8 mouse cellular contexts compared by ENCODE assay signal in genomic region chr7:27543065-27543464, GRCm38 (mm10). TPM values are rescaled to one million over a fixed set of nuclear protein-coding genes. Genes with fewer than 3 reads are reported as not detected.
DNase-seq lines count a peak whose midpoint lies in the region; ATAC-seq and TF ChIP-seq lines count a peak whose summit lies in the region.

No protein-coding gene starts in this region.

- 37% methylated on average over 6 of the region's 6 CpGs for WGBS in heart, embryonic 13.5 days
- WGBS in hindbrain, embryonic 14.5 days: 47% methylated on average over 6 of the region's 6 CpGs
- WGBS in midbrain, embryonic 13.5 days: 54% methylated on average over 6 of the region's 6 CpGs

- peak overlapping the region; percentile 99 for H3K4me2 ChIP-seq in heart, embryonic 13.5 days
- H3K4me2 ChIP-seq in hindbrain, embryonic 14.5 days (replicated peaks): peak overlapping the region; percentile 96
- H3K4me2 ChIP-seq in midbrain, embryonic 13.5 days (replicated peaks): peak overlapping the region; percentile 74

- no peaks in the 10 kb centered on the region for H3K9me3 ChIP-seq in heart, embryonic 13.5 days
- no peaks in the 10 kb centered on the region for H3K9me3 ChIP-seq in hindbrain, embryonic 14.5 days (ENCODE audit: control insufficient read depth, low read length)
- no peaks in the 10 kb centered on the region for H3K9me3 ChIP-seq in midbrain, embryonic 13.5 days

- no peak for DNase-seq in heart, postnatal 4 days
- no peak for DNase-seq in hindbrain, embryonic 14.5 days (ENCODE audit: low spot score)
- no peak for DNase-seq in spleen, postnatal 10 days (ENCODE audit: low spot score in 2 of 2)
- DNase-seq in left cerebral cortex, adult 11 months (ENCODE audit: low spot score): no peak

- no peaks in the 10 kb centered on the region for H3K27me3 ChIP-seq in heart, embryonic 13.5 days (replicated peaks)
- H3K27me3 ChIP-seq in hindbrain, embryonic 14.5 days (ENCODE audit: control insufficient read depth, insufficient read depth, low read length): no peaks in the 10 kb centered on the region
- no peaks in the 10 kb centered on the region for H3K27me3 ChIP-seq in midbrain, embryonic 13.5 days

- TF ChIP-seq POLR2A in bone marrow macrophage, adult 2 months (IDR thresholded peaks at IDR 0.05; ENCODE audit: borderline replicate concordance, low read depth, low read length): no peak

- no peak for ATAC-seq in heart, embryonic 13.5 days (ENCODE audit: extremely low read depth, insufficient number of reproducible peaks, low FRiP score, low TSS enrichment)
- no peak for ATAC-seq in hindbrain, embryonic 14.5 days (ENCODE audit: low FRiP score)
- peak; percentile 5 for ATAC-seq in midbrain, embryonic 13.5 days
- ATAC-seq in monocyte, adult 5-6 weeks (replicated peaks; ENCODE audit: insufficient number of reproducible peaks, low FRiP score, low TSS enrichment, poor library complexity, severe bottlenecking): no peak

- H3K4me1 ChIP-seq in heart, embryonic 13.5 days: peaks cover 32% of the 10 kb centered on the region
- peaks cover 26% of the 10 kb centered on the region for H3K4me1 ChIP-seq in bone marrow macrophage, adult 2 months (ENCODE audit: control insufficient read depth, insufficient read depth, low read length)
- H3K4me1 ChIP-seq in hindbrain, embryonic 14.5 days (replicated peaks; ENCODE audit: control insufficient read depth, insufficient read depth, low read length): peaks cover 10% of the 10 kb centered on the region
- H3K4me1 ChIP-seq in midbrain, embryonic 13.5 days (replicated peaks): peaks cover 18% of the 10 kb centered on the region

- no peak overlapping the region for H3K27ac ChIP-seq in heart, embryonic 13.5 days (replicated peaks)
- H3K27ac ChIP-seq in bone marrow macrophage, adult 2 months (ENCODE audit: insufficient read depth, low read depth, low read length): peak overlapping the region; percentile 18
- peak overlapping the region; percentile 59 for H3K27ac ChIP-seq in hindbrain, embryonic 14.5 days
- no peak overlapping the region for H3K27ac ChIP-seq in midbrain, embryonic 13.5 days

- H3K9ac ChIP-seq in heart, embryonic 13.5 days: peak overlapping the region; percentile 88
- peak overlapping the region; percentile 82 for H3K9ac ChIP-seq in hindbrain, embryonic 14.5 days
- peak overlapping the region; percentile 76 for H3K9ac ChIP-seq in midbrain, embryonic 13.5 days (replicated peaks)

- TF ChIP-seq CTCF in bone marrow macrophage, adult 2 months (IDR thresholded peaks at IDR 0.05; ENCODE audit: low read depth, low read length): no peak

- H3K4me3 ChIP-seq in heart, embryonic 13.5 days: peak overlapping the region; percentile 65
- H3K4me3 ChIP-seq in bone marrow macrophage, adult 2 months (ENCODE audit: insufficient read depth, low read length): peak overlapping the region; percentile 58
- peak overlapping the region; percentile 67 for H3K4me3 ChIP-seq in hindbrain, embryonic 14.5 days (replicated peaks; ENCODE audit: low read length)
- H3K4me3 ChIP-seq in midbrain, embryonic 13.5 days (replicated peaks): peak overlapping the region; percentile 55

- H3K36me3 ChIP-seq in heart, embryonic 13.5 days: peaks cover 21% of the 10 kb centered on the region
- peaks cover 25% of the 10 kb centered on the region for H3K36me3 ChIP-seq in hindbrain, embryonic 14.5 days (replicated peaks; ENCODE audit: control insufficient read depth, insufficient read depth)
- H3K36me3 ChIP-seq in midbrain, embryonic 13.5 days: peaks cover 28% of the 10 kb centered on the region

RNA-seq across cellular contexts. Expression of gene Pld3, which starts 10.0 kb away (rescaled TPM):
- polyA plus RNA-seq in heart, embryonic 13.5 days (2015; fragmentation: Nextera tagmentation; extraction: Ambion mirVana): 62.5 and 65.9 TPM in 2 replicates
- total RNA-seq in heart, postnatal 4 days (2021): 10 to 100 TPM; 28.9 to 32.4 TPM
- polyA plus RNA-seq in bone marrow macrophage, adult 2 months (2012; ENCODE audit: insufficient read depth, insufficient read length, missing spikeins): 397 TPM in 2 replicates
- 156 and 193 TPM in 2 replicates for polyA plus RNA-seq in hindbrain, embryonic 14.5 days (2014; fragmentation: Nextera tagmentation; extraction: Ambion mirVana)
- 107 and 110 TPM in 2 replicates for polyA plus RNA-seq in midbrain, embryonic 13.5 days (2015; fragmentation: Nextera tagmentation; extraction: Ambion mirVana)
- 13.7 to 42.8 TPM (median 31.8 TPM) in 3 replicates for total RNA-seq in monocyte, adult 5-6 weeks (2017)

RNA-seq across cellular contexts. Expression of gene 2310022A10Rik, which starts 10.0 kb away (rescaled TPM):
- 30.6 and 34.5 TPM in 2 replicates for polyA plus RNA-seq in heart, embryonic 13.5 days (2015; fragmentation: Nextera tagmentation; extraction: Ambion mirVana)
- 10 to 100 TPM; 54.9 to 58.4 TPM for total RNA-seq in heart, postnatal 4 days (2021)
- polyA plus RNA-seq in bone marrow macrophage, adult 2 months (2012; ENCODE audit: insufficient read depth, insufficient read length, missing spikeins): 53.6 and 59.8 TPM in 2 replicates
- polyA plus RNA-seq in hindbrain, embryonic 14.5 days (2014; fragmentation: Nextera tagmentation; extraction: Ambion mirVana): 25.1 and 26.4 TPM in 2 replicates
- 34.6 and 36.6 TPM in 2 replicates for polyA plus RNA-seq in midbrain, embryonic 13.5 days (2015; fragmentation: Nextera tagmentation; extraction: Ambion mirVana)
- 3.6 to 29.0 TPM (median 10.5 TPM) in 3 replicates for total RNA-seq in monocyte, adult 5-6 weeks (2017)

RNA-seq across cellular contexts. Expression of gene Hipk4, which starts 20.0 kb away (rescaled TPM):
- 0.20 and 0.36 TPM in 2 replicates for polyA plus RNA-seq in heart, embryonic 13.5 days (2015; fragmentation: Nextera tagmentation; extraction: Ambion mirVana)
- 1 to 10 TPM in 1 of 2 experiments, under 1 TPM in 1; 0.83 to 1.0 TPM for total RNA-seq in heart, postnatal 4 days (2021)
- 0.43 TPM in 1 of 2 replicates, not detected in the other for polyA plus RNA-seq in bone marrow macrophage, adult 2 months (2012; ENCODE audit: insufficient read depth, insufficient read length, missing spikeins)
- 1.2 and 1.5 TPM in 2 replicates for polyA plus RNA-seq in hindbrain, embryonic 14.5 days (2014; fragmentation: Nextera tagmentation; extraction: Ambion mirVana)
- 0.37 and 0.52 TPM in 2 replicates for polyA plus RNA-seq in midbrain, embryonic 13.5 days (2015; fragmentation: Nextera tagmentation; extraction: Ambion mirVana)
- total RNA-seq in monocyte, adult 5-6 weeks (2017): not detected in 3 replicates

RNA-seq across cellular contexts. Expression of gene Prx, which starts 43.9 kb away (rescaled TPM):
- polyA plus RNA-seq in heart, embryonic 13.5 days (2015; fragmentation: Nextera tagmentation; extraction: Ambion mirVana): 2.0 and 2.1 TPM in 2 replicates
- total RNA-seq in heart, postnatal 4 days (2021): 1 to 10 TPM; 4.1 to 5.9 TPM
- polyA plus RNA-seq in bone marrow macrophage, adult 2 months (2012; ENCODE audit: insufficient read depth, insufficient read length, missing spikeins): 0.57 and 0.68 TPM in 2 replicates
- 0.50 and 0.93 TPM in 2 replicates for polyA plus RNA-seq in hindbrain, embryonic 14.5 days (2014; fragmentation: Nextera tagmentation; extraction: Ambion mirVana)
- 1.2 and 1.6 TPM in 2 replicates for polyA plus RNA-seq in midbrain, embryonic 13.5 days (2015; fragmentation: Nextera tagmentation; extraction: Ambion mirVana)
- 0.19 to 0.53 TPM (median 0.38 TPM) in 3 replicates for total RNA-seq in monocyte, adult 5-6 weeks (2017)

RNA-seq across cellular contexts. Expression of gene Akt2, which starts 48.3 kb away (rescaled TPM):
- 72.7 and 73.4 TPM in 2 replicates for polyA plus RNA-seq in heart, embryonic 13.5 days (2015; fragmentation: Nextera tagmentation; extraction: Ambion mirVana)
- total RNA-seq in heart, postnatal 4 days (2021): 100 to 1,000 TPM; 158 to 164 TPM
- polyA plus RNA-seq in bone marrow macrophage, adult 2 months (2012; ENCODE audit: insufficient read depth, insufficient read length, missing spikeins): 67.1 and 83.5 TPM in 2 replicates
- polyA plus RNA-seq in hindbrain, embryonic 14.5 days (2014; fragmentation: Nextera tagmentation; extraction: Ambion mirVana): 51.1 and 62.7 TPM in 2 replicates
- 64.3 and 67.4 TPM in 2 replicates for polyA plus RNA-seq in midbrain, embryonic 13.5 days (2015; fragmentation: Nextera tagmentation; extraction: Ambion mirVana)
- total RNA-seq in monocyte, adult 5-6 weeks (2017): 77.2 to 150 TPM (median 108 TPM) in 3 replicates

Comparison
In these comparisons a context has a peak if more than half of its experiments do, and no peak if none do; other contexts are left out.
1. H3K27ac ChIP-seq: peak in bone marrow macrophage, adult 2 months (single experiment) and hindbrain, embryonic 14.5 days (single experiment); none in heart, embryonic 13.5 days (single experiment) and midbrain, embryonic 13.5 days (single experiment).
2. Peak in every context shown above with its lines, with median percentiles within 50 percentile points of each other: H3K4me2 ChIP-seq, H3K4me3 ChIP-seq and H3K9ac ChIP-seq.